Mouse (Mus musculus) MEL (cell line): ENCODE measurements around the gene Trim47. TPM values are rescaled to one million over a fixed set of nuclear protein-coding genes. Genes with fewer than 3 reads are reported as not detected.

ENCODE experiments used
- DNase-seq: peaks from one replicate; pipeline ENCODE4 v3.0.0; 2011; ENCODE audit warnings: low read depth, low spot score
- H3K27ac ChIP-seq: 2 replicates; pipeline ENCODE4 v1.5.1; 2012; ENCODE audit warnings: low read depth, mild to moderate bottlenecking, control low read depth, low read length, moderate library complexity; ENCODE audit not compliant: control insufficient read depth
- H3K27me3 ChIP-seq, 2 experiments: fragments of 150-350 bp in 1 of 2; sonication (generic) in 1 of 2; 2 replicates each; pipeline ENCODE4 v1.6.1; 2012; ENCODE audit warnings: low read length in 2 of 2, mild to moderate bottlenecking in 2 of 2, improper control_type of control experiment in 1 of 2, moderate library complexity in 1 of 2; ENCODE audit not compliant: insufficient read depth in 2 of 2, control insufficient read depth in 1 of 2
- H3K36me3 ChIP-seq, 2 experiments: 2 replicates each; pipeline ENCODE4 v1.6.1; 2012 to 2014; ENCODE audit warnings: low read length in 2 of 2, improper control_type of control experiment in 1 of 2, inconsistent platforms in 1 of 2, mild to moderate bottlenecking in 1 of 2; ENCODE audit not compliant: insufficient read depth in 2 of 2, control insufficient read depth in 1 of 2
- H3K4me1 ChIP-seq, 2 experiments: fragments of 150-350 bp in 1 of 2; sonication (generic) in 1 of 2; 2 replicates each; pipeline ENCODE4 v1.6.1; 2012; ENCODE audit warnings: low read length in 2 of 2, improper control_type of control experiment in 1 of 2, mild to moderate bottlenecking in 1 of 2; ENCODE audit not compliant: insufficient read depth in 2 of 2, control insufficient read depth in 1 of 2
- H3K4me3 ChIP-seq, 2 experiments: fragments of 150-350 bp in 1 of 2; sonication (generic) in 1 of 2; 2 replicates each; pipeline ENCODE4 v1.5.1; 2012; ENCODE audit warnings: low read depth in 2 of 2, low read length in 2 of 2, mild to moderate bottlenecking in 2 of 2, moderate library complexity in 2 of 2, control low read depth in 1 of 2, improper control_type of control experiment in 1 of 2; ENCODE audit not compliant: control insufficient read depth in 1 of 2, insufficient read depth in 1 of 2
- H3K79me2 ChIP-seq: 2 replicates; pipeline ENCODE4 v1.6.1; 2012; ENCODE audit warnings: mild to moderate bottlenecking, low read length, moderate library complexity; ENCODE audit not compliant: control insufficient read depth, poor library complexity, insufficient read depth
- H3K9ac ChIP-seq: 2 replicates; pipeline ENCODE4 v1.6.1; 2012; ENCODE audit warnings: low read depth, mild to moderate bottlenecking, control low read depth, low read length, moderate library complexity; ENCODE audit not compliant: control insufficient read depth, poor library complexity, severe bottlenecking
- H3K9me3 ChIP-seq: fragments of 150-350 bp; sonication (generic); replicated peaks from 2 replicates; pipeline ENCODE4 v1.6.1; 2012; ENCODE audit warnings: mild to moderate bottlenecking, low read length, improper control_type of control experiment, moderate library complexity; ENCODE audit not compliant: insufficient read depth
- CHD1 ChIP-seq: IDR thresholded peaks from 2 replicates; pipeline ENCODE4 v1.6.1; 2012; ENCODE audit warnings: low read depth, mild to moderate bottlenecking, inconsistent platforms, low read length, improper control_type of control experiment
- CTCF ChIP-seq, 3 experiments: IDR thresholded peaks in 2 of 3; conservative IDR thresholded peaks in 1 of 3; 2 replicates each; pipeline ENCODE4 v1.5.1; 2011 to 2012; ENCODE audit warnings: low read length in 3 of 3, low read depth in 2 of 3, mild to moderate bottlenecking in 2 of 3, improper control_type of control experiment in 1 of 3, inconsistent platforms in 1 of 3, mixed read lengths in 1 of 3, moderate library complexity in 1 of 3; ENCODE audit not compliant: control insufficient read depth in 1 of 3, insufficient read depth in 1 of 3, poor library complexity in 1 of 3, severe bottlenecking in 1 of 3
- MAFK ChIP-seq: IDR thresholded peaks from 2 replicates; pipeline ENCODE4 v1.6.1; 2011; ENCODE audit warnings: low read depth, mild to moderate bottlenecking, low read length, improper control_type of control experiment, borderline replicate concordance
- MAX ChIP-seq: IDR thresholded peaks from 2 replicates; pipeline ENCODE4 v1.6.1; 2011; ENCODE audit warnings: low read length, improper control_type of control experiment
- MAZ ChIP-seq: IDR thresholded peaks from 2 replicates; pipeline ENCODE4 v1.6.1; 2012; ENCODE audit warnings: low read depth, mild to moderate bottlenecking, inconsistent platforms, low read length, improper control_type of control experiment
- MXI1 ChIP-seq: IDR thresholded peaks from 2 replicates; pipeline ENCODE4 v1.6.1; 2011; ENCODE audit warnings: mild to moderate bottlenecking, low read depth, low read length, improper control_type of control experiment
- MYB ChIP-seq: IDR thresholded peaks from 2 replicates; pipeline ENCODE4 v1.6.1; 2011; ENCODE audit warnings: mild to moderate bottlenecking, low read depth, low read length, improper control_type of control experiment
- NELFE ChIP-seq: IDR thresholded peaks from 2 replicates; pipeline ENCODE4 v1.6.1; 2011; ENCODE audit warnings: low read depth, low read length, improper control_type of control experiment
- POLR2AphosphoS5 ChIP-seq: IDR thresholded peaks from 2 replicates; pipeline ENCODE4 v1.6.1; 2012; ENCODE audit warnings: low read depth, borderline replicate concordance, mild to moderate bottlenecking, inconsistent platforms, low read length, moderate library complexity, mixed read lengths
- SIN3A ChIP-seq: IDR thresholded peaks from 2 replicates; pipeline ENCODE4 v1.6.1; 2012; ENCODE audit warnings: low read length, improper control_type of control experiment, inconsistent platforms
- USF1 ChIP-seq: IDR thresholded peaks from 2 replicates; pipeline ENCODE4 v1.6.1; 2014; ENCODE audit warnings: low read depth, mild to moderate bottlenecking, inconsistent platforms, low read length, improper control_type of control experiment, moderate library complexity
- USF2 ChIP-seq, 2 experiments: IDR thresholded peaks; 2 replicates each; pipeline ENCODE4 v1.6.1; 2011 to 2012; ENCODE audit warnings: improper control_type of control experiment in 2 of 2, low read length in 2 of 2, borderline replicate concordance in 1 of 2, inconsistent platforms in 1 of 2, low read depth in 1 of 2, mild to moderate bottlenecking in 1 of 2; ENCODE audit not compliant: insufficient read depth in 1 of 2
- polyA plus RNA-seq, 2 experiments: library from polyadenylated mRNA; stranded (reverse) in 1 of 2; unstranded in 1 of 2; fragments of >175 nt in 1 of 2; fragments of >200 nt in 1 of 2; gene quantifications; 2 replicates each; pipeline versions ENCODE4 v1.2.1 to v1.2.4; 2012; ENCODE audit warnings: low replicate concordance in 2 of 2, low read depth in 1 of 2; ENCODE audit not compliant: insufficient read length in 2 of 2, insufficient read depth in 1 of 2, missing spikeins in 1 of 2
- total RNA-seq: library from RNA; depleted of rRNA; stranded (reverse); fragments of 300-350 nt; gene quantifications from 2 replicates; pipeline ENCODE4 v1.2.3, GENCODE M21; 2012

Gene Trim47
- total and polyA plus RNA-seq, 3 experiments, result 5.6 to 6.7 TPM; not detected in 1

DNA sequence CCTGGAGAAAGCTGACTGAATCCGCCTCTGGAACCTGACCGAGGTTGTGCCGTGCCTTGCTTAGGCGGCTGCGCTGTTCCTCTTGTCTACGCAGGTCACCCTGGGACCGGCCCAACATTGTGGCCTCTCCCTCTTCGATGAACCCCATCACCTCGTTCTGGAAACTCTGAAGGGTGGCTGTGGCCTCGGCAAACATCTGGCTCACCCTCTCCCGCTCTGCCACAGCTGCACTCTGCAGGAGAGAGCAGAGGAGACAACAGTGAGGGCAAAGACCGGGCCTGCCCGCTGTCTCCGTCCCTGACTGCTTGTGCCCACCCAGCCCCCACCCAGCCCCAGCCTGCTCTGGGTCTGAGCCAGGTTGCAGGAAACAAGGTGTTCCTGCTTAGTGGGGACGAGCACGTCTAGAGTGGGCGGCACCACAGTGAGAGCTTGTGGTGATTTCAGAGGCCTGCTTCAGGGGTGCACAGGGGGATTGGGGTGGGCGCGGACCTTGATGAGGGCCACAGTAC is 19.2 kb downstream of the Trim47 start:
- DNase-seq, result no peak
- Histone ChIP-seq H3K36me3 (peaks cover 0 to 8% of the 10 kb centered on the region in 2 experiments; a peak in 2 of 4 replicates), H3K9ac (no peak overlapping the region), H3K4me3 (no peak overlapping the region), H3K9me3 (no peaks in the 10 kb centered on the region), H3K4me1 (peaks cover 9 to 10% of the 10 kb centered on the region in 2 experiments), H3K79me2 (no peaks in the 10 kb centered on the region), H3K27me3 (no peaks in the 10 kb centered on the region), H3K27ac (no peak overlapping the region)
- TF ChIP-seq USF1, result no peak
- no peak for TF ChIP-seq CHD1
- TF ChIP-seq MAX, result no peak
- TF ChIP-seq POLR2AphosphoS5, result no peak
- no peak for TF ChIP-seq SIN3A
- no peak for TF ChIP-seq MYB

DNA sequence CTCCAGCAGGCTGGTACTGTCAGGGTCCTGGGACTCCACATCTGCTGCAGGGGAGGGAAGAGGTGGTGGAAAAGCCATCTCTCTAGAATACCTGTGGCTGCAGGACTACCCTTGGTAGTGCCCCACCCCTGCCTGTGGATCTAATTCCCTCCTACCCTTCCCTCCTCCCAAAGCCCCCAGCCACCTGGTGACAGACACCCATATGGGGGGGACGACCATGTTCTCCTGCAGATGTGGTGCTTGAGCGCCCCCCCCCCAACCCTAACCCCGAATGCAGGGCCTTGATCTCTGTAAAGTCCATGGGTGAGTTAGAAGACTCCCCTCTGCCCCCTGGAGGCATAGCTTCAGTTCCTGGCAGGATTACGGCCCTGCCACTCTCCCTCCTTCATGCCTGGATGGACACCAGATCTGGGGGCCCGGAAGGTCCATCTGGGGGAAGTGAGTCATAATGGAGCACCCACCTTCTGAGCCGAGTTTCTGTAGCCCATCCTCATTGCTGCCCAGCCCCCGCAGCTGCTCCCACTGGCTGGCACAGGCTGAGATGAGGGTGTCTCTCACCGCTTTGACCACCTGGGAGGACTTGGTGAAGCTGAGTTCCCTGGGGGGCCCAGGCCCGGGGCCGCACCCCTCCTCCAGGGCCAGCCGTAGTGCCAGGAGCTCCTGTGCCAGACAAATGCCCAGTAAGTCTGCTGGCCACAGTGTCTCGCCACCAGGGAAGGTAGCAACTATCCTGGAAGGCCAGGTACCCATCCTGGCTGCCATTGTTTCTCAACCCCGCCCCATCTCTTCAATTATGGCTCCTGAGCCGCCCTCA is 19.8 kb downstream of the Trim47 start:
- H3K9me3 ChIP-seq, result no peaks in the 10 kb centered on the region
- H3K9ac ChIP-seq, result no peak overlapping the region
- H3K36me3 ChIP-seq, result peaks cover 0 to 8% of the 10 kb centered on the region in 2 experiments; a peak in 2 of 4 replicates
- H3K27ac ChIP-seq, result no peak overlapping the region
- no peak overlapping the region for H3K4me3 ChIP-seq
- H3K4me1 ChIP-seq, result peaks cover 9 to 10% of the 10 kb centered on the region in 2 experiments
- H3K27me3 ChIP-seq, result no peaks in the 10 kb centered on the region
- TF ChIP-seq CTCF (IDR thresholded peaks at IDR 0.05 in 2 of 3, conservative IDR thresholded peaks at IDR 0.05 in 1 of 3; ENCODE audit: control insufficient read depth in 1 of 3, insufficient read depth in 1 of 3, low read depth in 2 of 3, low read length in 3 of 3, poor library complexity in 1 of 3, severe bottlenecking in 1 of 3) (peak in 1 of 3 experiments; percentile 16; a peak in 2 of 6 replicates), MAFK (no peak)
- H3K79me2 ChIP-seq, result no peaks in the 10 kb centered on the region
- DNase-seq, result no peak

DNA sequence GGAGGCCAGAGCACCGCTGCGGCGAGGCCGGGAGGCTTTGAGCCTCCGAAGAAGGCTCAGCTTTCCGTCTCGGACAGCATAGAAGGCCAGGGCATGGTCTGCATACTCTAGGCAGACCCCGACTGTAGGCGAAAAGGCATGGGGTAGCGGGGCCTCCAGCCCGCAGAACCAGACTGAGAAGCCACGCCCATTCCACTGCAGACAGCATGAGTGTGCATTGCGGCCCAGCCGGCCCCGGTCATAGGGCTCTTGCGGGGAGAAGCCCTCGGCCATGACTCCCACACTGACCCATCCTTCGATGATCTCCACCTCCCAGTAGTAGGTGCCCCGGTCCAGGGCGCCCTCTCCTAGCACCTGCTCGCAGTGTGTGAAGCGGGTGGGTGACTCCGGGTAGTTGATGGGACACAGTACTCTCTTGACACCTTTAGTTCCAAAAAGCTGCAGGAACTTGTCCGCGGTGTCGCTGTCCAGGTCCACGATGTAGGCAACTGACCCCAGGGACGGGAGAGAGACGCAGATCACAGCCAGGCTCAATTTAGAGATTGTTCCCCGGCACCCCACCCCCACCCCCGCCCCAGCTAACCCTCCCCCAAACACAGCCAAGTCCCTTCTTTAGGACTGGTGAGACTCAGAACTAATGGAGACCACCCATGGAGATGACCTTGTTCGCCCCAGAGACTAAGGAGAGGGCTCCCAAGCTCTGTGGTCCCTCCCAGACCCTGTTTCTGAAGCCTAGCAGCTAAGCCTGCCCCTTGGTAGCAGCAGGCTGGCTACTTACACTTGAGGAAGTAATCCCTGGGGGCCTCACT is 20.7 kb downstream of the Trim47 start:
- Histone ChIP-seq H3K4me3 (no peak overlapping the region), H3K4me1 (peaks cover 9 to 10% of the 10 kb centered on the region in 2 experiments), H3K9ac (no peak overlapping the region), H3K36me3 (peaks cover 0 to 8% of the 10 kb centered on the region in 2 experiments; a peak in 2 of 4 replicates), H3K27ac (no peak overlapping the region), H3K79me2 (no peaks in the 10 kb centered on the region), H3K27me3 (no peaks in the 10 kb centered on the region), H3K9me3 (no peaks in the 10 kb centered on the region)
- TF ChIP-seq MAZ (no peak), CHD1 (no peak), USF2 (IDR thresholded peaks at IDR 0.05; ENCODE audit: borderline replicate concordance in 1 of 2, insufficient read depth in 1 of 2, low read depth in 1 of 2, low read length in 2 of 2) (no peak), NELFE (no peak), MAX (no peak), MXI1 (no peak)
- no peak for DNase-seq
